Mouse (Mus musculus) 3134 (cell line): ENCODE measurements around the gene Snx3.

ENCODE experiments used
- DNase-seq: peaks from one replicate; pipeline ENCODE4 v3.0.0-alpha.2; 2011; ENCODE audit warnings: low spot score; ENCODE audit not compliant: insufficient read length; ENCODE audit errors: extremely low read depth

Snx3 gene

GRCm38 (mm10) chr10:42501775-42502348 lies at the start of gene Snx3:
Gene Snx3 (plus strand): TSS chr10:42502030.
- peak; percentile 99 for DNase-seq

GRCm38 (mm10) chr10:42454266-42454665 lies 47.6 kb upstream of the Snx3 start:
- no peak for DNase-seq

- no peak for DNase-seq
Measured at GRCm38 (mm10) chr10:42454690-42455089, 47.1 kb upstream of the Snx3 start.

GRCm38 (mm10) chr10:42455981-42456380 lies 45.8 kb upstream of the Snx3 start:
- no peak for DNase-seq

GRCm38 (mm10) chr10:42457557-42458191 lies 44.2 kb upstream of the Snx3 start:
- DNase-seq = no peak

- no peak for DNase-seq
Measured at GRCm38 (mm10) chr10:42464224-42464623, 37.6 kb upstream of the Snx3 start.

- DNase-seq = no peak
Measured at GRCm38 (mm10) chr10:42464805-42465204, 37.0 kb upstream of the Snx3 start.

GRCm38 (mm10) chr10:42474946-42475514 lies 26.8 kb upstream of the Snx3 start:
- no peak for DNase-seq

GRCm38 (mm10) chr10:42476774-42477475 lies 24.9 kb upstream of the Snx3 start:
- no peak for DNase-seq

- no peak for DNase-seq
Measured at GRCm38 (mm10) chr10:42477550-42478340, 24.1 kb upstream of the Snx3 start.

- peak; percentile 94 for DNase-seq
Measured at GRCm38 (mm10) chr10:42478341-42478720, 23.5 kb upstream of the Snx3 start, which contains the start of gene Afg1l. Gene Afg1l (minus strand): TSS chr10:42478565.

- DNase-seq = no peak
Measured at GRCm38 (mm10) chr10:42480719-42481118, 21.1 kb upstream of the Snx3 start.

- no peak for DNase-seq
Measured at GRCm38 (mm10) chr10:42488606-42489296, 13.1 kb upstream of the Snx3 start.

- DNase-seq = no peak
Measured at GRCm38 (mm10) chr10:42491158-42491557, 10.7 kb upstream of the Snx3 start.

- no peak for DNase-seq
Measured at GRCm38 (mm10) chr10:42492027-42492771, 9.6 kb upstream of the Snx3 start.

GRCm38 (mm10) chr10:42493000-42493399 lies 8.8 kb upstream of the Snx3 start:
- DNase-seq = no peak

- DNase-seq = no peak
Measured at GRCm38 (mm10) chr10:42500611-42501010, 1.2 kb upstream of the Snx3 start.

GRCm38 (mm10) chr10:42501161-42501560 lies 669 bp upstream of the Snx3 start:
- no peak for DNase-seq

GRCm38 (mm10) chr10:42502349-42503111 lies 700 bp downstream of the Snx3 start:
- DNase-seq = no peak
